Mouse (Mus musculus): ENCODE results near the gene Gm43064.

Gene Gm43064

DNA sequence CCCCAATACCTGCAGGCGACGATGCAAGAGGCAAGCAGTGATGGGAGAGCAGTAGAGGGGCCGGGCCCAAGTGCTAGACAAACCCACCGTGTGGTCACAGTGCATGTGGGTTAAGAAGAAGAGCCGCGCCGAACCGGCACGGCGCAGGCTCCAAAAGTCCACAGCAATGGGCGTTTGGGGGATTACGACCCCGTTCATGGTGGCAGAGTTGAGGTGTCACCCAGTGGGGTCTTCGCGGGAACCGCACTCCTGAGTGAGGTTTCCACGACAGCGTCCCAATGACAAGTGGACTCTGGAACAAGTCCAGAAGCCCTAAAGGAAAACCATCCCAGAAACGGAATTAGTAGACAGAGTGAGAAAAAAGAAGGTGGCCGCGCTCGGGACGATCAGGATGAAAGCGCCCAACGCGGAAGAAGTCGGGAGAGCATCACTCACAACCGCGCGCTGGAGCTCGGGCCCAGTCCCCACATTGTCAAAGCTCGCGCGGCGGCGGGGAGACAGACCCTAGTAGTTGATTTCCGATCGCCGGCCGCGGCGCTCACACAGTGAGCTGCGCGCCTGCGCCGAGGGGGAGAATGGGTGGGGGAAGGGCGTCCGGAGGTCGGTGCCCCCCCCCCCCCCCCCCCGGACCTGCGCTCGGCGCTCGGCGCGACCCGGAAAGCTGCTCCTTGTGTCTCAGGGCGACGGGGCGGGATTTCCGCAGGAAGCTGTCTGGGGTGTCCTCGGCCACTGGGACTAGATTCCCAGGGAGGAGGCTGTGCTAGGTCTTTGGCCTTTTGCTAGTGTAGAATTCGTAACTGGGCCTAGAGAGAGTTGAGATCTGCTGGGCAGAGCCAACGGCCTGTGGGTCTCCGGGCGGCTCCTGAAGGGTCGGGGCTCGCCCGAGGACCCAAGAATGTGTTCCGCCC lies at the start of gene Gm43064, which contains the start of the genes Dclre1b and Ap4b1:
Gene Gm43064 (plus strand): TSS at position 683 of the 908 bp plus-strand sequence.
Gene Dclre1b (minus strand): TSS at position 554 of the 908 bp plus-strand sequence.
Gene Ap4b1 (plus strand): TSS at position 630 of the 908 bp plus-strand sequence.
- DNase-seq, result peak; percentile 95

DNA sequence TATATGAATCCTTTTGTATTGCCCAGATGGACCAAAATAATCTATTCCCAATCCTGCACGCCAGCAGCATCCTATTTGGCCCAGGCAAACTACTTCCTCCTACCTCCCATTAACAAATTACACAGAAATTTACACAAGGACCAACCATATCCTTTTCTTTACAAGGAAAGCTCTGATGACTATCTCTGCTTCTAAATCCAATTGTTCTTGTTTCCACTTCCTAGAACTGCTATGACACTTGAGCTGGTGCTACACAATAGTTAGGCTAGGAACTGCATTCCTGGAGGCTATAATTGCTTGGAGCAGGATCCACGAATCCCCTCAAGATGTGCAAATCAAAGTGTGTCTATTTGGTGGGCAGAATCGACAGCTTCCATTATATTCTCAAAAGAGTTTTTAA lies 42.6 kb upstream of the Gm43064 start:
- no peak for DNase-seq

DNA sequence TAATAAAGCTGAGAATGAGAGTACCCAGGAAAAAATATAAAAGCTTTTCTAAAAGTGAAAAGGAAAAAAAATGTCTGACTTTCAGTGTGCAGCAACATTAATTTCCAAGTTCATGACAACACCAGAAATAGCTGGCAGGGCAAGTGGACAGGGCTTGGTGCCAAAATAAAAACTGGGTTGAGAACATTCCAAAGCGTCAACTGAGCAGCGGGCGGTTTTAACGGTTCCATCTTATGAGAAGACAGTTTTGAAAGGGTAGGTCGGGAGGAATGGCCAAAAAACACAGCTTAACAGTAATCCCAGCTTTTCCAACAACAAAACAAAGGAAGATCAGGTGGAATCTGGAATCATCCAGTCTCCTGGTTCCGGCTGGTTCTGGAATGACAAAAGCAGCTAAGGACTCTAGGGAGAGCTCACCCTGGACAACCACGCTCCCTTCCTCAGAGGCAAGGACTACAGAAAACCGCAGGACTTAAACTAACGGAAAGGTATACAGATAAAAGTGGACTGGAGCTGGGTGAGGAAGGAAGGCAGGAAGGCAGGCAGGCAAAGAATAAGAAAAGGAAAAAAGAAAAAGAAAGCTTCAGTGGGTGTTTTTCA lies 37.7 kb upstream of the Gm43064 start:
- DNase-seq, result no peak

GRCm38 (mm10) chr3:103772846-103773245 lies 36.5 kb upstream of the Gm43064 start:
- no peak for DNase-seq

DNA sequence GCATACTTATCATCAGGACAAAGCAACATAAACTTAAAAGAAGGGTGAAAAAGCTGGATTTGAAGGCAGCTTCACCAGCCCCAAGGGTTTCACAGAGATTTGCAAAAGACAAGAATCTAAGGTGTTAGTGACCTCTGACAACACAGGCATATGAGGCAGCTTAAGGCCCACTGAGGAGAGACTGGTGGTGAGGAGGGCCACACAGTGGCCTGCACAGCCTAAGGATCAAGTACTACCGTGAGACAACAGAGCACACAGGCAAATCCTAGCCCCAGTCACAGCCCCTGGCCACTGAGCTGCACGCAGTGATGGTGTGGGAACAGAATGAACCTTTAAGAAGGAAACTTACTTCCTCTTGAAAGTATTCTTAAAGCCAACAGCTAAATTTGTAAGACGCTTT lies 35.9 kb upstream of the Gm43064 start:
- DNase-seq, result no peak

GRCm38 (mm10) chr3:103774009-103774408 lies 35.4 kb upstream of the Gm43064 start:
- no peak for DNase-seq

- no peak for DNase-seq
Observed at GRCm38 (mm10) chr3:103777940-103778339, 31.4 kb upstream of the Gm43064 start.

DNA sequence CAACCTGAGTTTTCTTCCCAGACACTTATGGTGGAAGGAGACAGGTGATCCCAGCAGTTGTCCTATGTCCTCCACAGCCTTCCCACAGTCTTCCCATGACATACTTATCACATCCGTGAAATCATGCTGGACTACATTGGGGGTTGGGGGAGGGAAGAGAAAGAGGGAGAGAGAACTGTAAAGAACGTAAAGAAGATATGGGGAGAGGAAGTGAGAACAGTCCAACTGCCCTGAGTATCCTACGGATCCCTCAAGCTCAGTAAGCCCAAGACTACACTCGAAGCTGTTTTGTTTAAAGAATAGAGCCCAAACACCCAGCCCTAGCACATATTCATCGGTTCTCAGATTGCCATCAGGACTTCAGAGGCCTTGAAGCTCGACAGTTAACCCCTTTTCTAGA lies 30.7 kb upstream of the Gm43064 start:
- no peak for DNase-seq

- DNase-seq, result no peak
Observed at GRCm38 (mm10) chr3:103779183-103779582, 30.2 kb upstream of the Gm43064 start.

GRCm38 (mm10) chr3:103780271-103780670 lies 29.1 kb upstream of the Gm43064 start:
- no peak for DNase-seq

DNA sequence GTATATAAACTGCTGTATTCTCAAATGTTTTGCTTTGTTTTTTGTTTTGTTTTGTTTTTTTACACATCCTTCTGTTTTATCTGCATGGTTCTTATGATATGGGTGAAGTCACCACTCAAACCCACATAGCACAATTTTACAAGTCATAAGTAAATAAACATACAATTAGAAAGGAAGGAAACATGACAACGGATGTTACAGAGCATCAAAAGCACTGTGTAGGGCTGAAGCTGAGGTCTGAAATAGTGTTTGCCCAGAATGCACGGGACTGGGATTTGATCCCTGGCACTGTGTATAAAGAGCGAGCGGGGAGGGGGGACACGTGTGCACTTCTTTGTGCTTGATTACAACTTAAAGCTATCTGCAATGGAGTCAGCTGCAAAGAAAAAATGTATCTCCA lies 28.6 kb upstream of the Gm43064 start:
- no peak for DNase-seq

- no peak for DNase-seq
Observed at GRCm38 (mm10) chr3:103782844-103783609, 26.3 kb upstream of the Gm43064 start.

DNA sequence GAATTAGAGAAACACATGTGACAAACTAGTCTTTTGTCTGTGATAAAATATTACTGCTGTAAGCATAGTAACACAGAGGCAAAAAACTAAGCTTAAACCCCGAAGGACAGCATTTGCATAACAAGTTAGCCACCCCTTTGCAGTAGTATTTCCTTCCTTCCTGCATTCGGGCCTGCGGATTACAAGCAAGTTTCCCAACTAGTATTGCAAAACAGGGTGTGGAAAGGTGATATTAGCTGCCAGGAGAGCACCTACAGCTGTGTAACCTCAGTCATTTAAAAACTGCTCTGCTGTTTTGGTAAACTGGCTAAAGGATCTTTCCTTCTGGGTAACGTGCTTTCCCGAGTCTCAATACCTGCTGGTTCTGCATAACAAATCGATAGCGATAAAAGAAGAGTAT lies 22.1 kb upstream of the Gm43064 start:
- DNase-seq, result no peak

DNA sequence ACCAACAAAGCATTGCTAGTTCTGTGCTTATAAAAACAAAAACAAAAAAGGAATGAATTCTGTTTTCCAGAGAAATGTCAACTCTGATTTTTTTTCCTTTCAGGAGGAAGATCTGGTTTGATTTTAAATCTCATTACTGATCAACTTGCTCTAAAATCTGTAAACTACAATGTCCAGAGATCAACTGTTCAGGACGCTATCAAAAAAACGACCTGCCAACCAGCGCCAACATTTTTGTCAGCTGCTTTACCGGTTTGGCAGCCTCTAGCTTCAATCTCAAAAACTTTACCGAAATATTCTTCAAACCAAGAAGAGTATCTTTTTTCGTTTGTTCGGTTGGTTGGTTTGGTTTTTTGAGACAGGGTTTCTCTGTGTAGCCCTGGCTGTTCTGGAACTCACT lies 20.3 kb upstream of the Gm43064 start:
- no peak for DNase-seq

GRCm38 (mm10) chr3:103789891-103790345 lies 19.5 kb upstream of the Gm43064 start:
- peak; percentile 62 for DNase-seq

GRCm38 (mm10) chr3:103790346-103791145 lies 18.8 kb upstream of the Gm43064 start:
- peak; percentile 59 for DNase-seq

- DNase-seq, result peak; percentile 96
Observed at GRCm38 (mm10) chr3:103791230-103792110, 17.9 kb upstream of the Gm43064 start, which contains the start of gene Hipk1. Hipk1 (minus strand) TSS chr3:103791563.

- peak; percentile 34 for DNase-seq
Observed at GRCm38 (mm10) chr3:103792111-103792406, 17.3 kb upstream of the Gm43064 start.

GRCm38 (mm10) chr3:103792566-103792965 lies 16.8 kb upstream of the Gm43064 start:
- no peak for DNase-seq

DNA sequence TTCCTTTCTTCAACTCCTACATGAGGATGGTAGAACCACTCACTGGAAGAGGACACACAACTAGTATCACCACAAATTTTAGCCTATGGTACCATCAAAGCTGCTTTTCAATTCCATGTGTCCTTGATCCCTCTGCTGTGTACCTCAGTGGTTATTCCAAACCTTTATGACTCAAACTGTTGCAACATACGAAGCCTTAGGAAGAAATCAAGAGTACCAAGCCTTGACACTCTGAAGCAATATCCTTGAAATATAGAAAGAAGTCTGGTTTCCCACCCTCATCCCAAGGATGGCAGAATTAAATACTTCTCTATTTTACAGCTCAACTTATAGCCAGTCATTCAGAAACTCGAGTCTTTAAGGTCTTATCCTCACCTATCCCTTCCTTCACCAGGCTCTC lies 13.0 kb upstream of the Gm43064 start:
- DNase-seq, result no peak

DNA sequence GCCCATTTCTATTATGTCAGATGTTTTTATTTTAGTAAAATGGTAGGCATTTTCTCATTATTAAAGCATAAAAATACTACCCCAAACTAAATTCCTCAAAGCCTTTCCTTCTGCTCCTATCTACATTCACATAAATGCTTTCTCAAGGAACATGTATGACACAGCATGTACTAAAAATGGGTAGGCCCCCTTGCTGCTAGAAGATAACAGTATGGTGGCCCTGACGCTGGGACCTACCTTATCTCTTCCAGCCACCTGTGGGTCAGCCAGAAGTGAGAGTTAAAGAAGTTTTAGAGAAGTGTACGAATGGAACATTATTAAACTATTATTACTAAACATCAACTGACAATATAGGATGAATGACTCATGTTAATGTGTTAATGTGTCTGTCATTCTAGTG lies 9.9 kb upstream of the Gm43064 start:
- DNase-seq, result peak; percentile 84

Measured in liver (tissue).